Mouse (Mus musculus): ENCODE results near the gene Ptpre. TPM values are rescaled to one million over a fixed set of nuclear protein-coding genes. Genes with fewer than 3 reads are reported as not detected.
"Not testable (repeated sequence)": the region's sequence is repeated elsewhere in the genome, so short reads cannot be mapped to it uniquely, and the experiment has no call there.

The Ptpre gene
- total RNA-seq, 4 experiments from 2014 or later, result 6.9 to 12.3 (median 9.7) TPM

GRCm38 (mm10) chr7:135605804-135606072 lies 68.5 kb downstream of the Ptpre start:
- DNase-seq, result no peak

GRCm38 (mm10) chr7:135608208-135608607 lies 70.9 kb downstream of the Ptpre start:
- no peak for DNase-seq

GRCm38 (mm10) chr7:135609028-135609427 lies 71.7 kb downstream of the Ptpre start:
- no peak for DNase-seq

- DNase-seq, result no peak
Measured at GRCm38 (mm10) chr7:135609655-135610054, 72.4 kb downstream of the Ptpre start.

GRCm38 (mm10) chr7:135612276-135612675 lies 75.0 kb downstream of the Ptpre start:
- no peak for DNase-seq

- DNase-seq, result no peak
Measured at GRCm38 (mm10) chr7:135612801-135613200, 75.5 kb downstream of the Ptpre start.

- DNase-seq, result no peak
Measured at GRCm38 (mm10) chr7:135613380-135613779, 76.1 kb downstream of the Ptpre start.

- DNase-seq, result no peak
Measured at GRCm38 (mm10) chr7:135614892-135615291, 77.6 kb downstream of the Ptpre start.

- not testable (repeated sequence) for DNase-seq
Measured at GRCm38 (mm10) chr7:135616479-135616878, 79.2 kb downstream of the Ptpre start.

GRCm38 (mm10) chr7:135617776-135618175 lies 80.5 kb downstream of the Ptpre start:
- no peak for DNase-seq

GRCm38 (mm10) chr7:135621649-135622048 lies 84.4 kb downstream of the Ptpre start:
- DNase-seq, result no peak

- DNase-seq, result no peak
Measured at GRCm38 (mm10) chr7:135622241-135622640, 85.0 kb downstream of the Ptpre start.

- DNase-seq, result no peak
Measured at GRCm38 (mm10) chr7:135624854-135625253, 87.6 kb downstream of the Ptpre start.

GRCm38 (mm10) chr7:135628363-135628762 lies 91.1 kb downstream of the Ptpre start:
- DNase-seq, result no peak

GRCm38 (mm10) chr7:135629019-135629418 lies 91.7 kb downstream of the Ptpre start:
- DNase-seq, result no peak

- DNase-seq, result peak; percentile 53
Measured at GRCm38 (mm10) chr7:135631776-135632552, 94.7 kb downstream of the Ptpre start.

- DNase-seq, result no peak
Measured at GRCm38 (mm10) chr7:135632716-135633258, 95.5 kb downstream of the Ptpre start.

- no peak for DNase-seq
Measured at GRCm38 (mm10) chr7:135634851-135635624, 97.8 kb downstream of the Ptpre start.

- DNase-seq, result no peak
Measured at GRCm38 (mm10) chr7:135637406-135637980, 100.2 kb downstream of the Ptpre start.

GRCm38 (mm10) chr7:135639361-135639760 lies 102.1 kb downstream of the Ptpre start:
- DNase-seq, result no peak

- no peak for DNase-seq
Measured at GRCm38 (mm10) chr7:135641698-135642507, 104.6 kb downstream of the Ptpre start.

- no peak for DNase-seq
Measured at GRCm38 (mm10) chr7:135644452-135644851, 107.2 kb downstream of the Ptpre start.

Data from adrenal gland, adult 8-10 months (tissue).